Mouse (Mus musculus) liver, embryonic 14.5 days (tissue): ENCODE data around the gene Hacd3.

Source experiments
- CTCF ChIP-seq: IDR thresholded peaks from 2 replicates; pipeline ENCODE4 v1.5.1; 2016; ENCODE audit warnings: antibody characterized with exemption, low read depth, control low read depth
- EP300 ChIP-seq: IDR thresholded peaks from 2 replicates; pipeline ENCODE4 v1.6.1; 2016; ENCODE audit warnings: antibody characterized with exemption, low read depth

DNA sequence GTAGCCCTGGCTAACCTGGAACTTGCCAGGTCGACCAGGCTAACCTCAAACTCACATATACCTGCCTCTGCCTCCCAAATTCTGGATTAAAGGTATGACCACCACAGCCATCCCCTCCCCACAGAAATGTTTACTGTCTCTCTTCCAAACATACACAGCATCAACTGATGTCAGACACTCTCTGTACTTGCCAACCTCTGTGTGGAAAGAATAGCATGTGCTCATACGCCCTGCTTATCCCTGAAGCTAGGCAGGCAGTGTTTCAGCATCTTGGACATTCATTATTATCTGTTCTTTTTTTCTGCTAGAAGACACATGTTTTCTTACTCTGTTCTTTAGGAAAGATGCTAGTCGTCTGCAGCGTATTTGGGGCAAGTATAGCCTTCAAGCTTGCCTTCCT lies 3.6 kb downstream of the Hacd3 start:
- TF ChIP-seq CTCF (no peak), EP300 (no peak)
